Mouse (Mus musculus) hematopoietic stem cell, adult 5-6 weeks (primary cell): ENCODE data around the gene Fbxo45. TPM values are rescaled to one million over a fixed set of nuclear protein-coding genes. Genes with fewer than 3 reads are reported as not detected.

Source experiments
- ATAC-seq, 2 experiments: fragments of 125-278 bp in 1 of 2; replicated peaks in 1 of 2; 2 replicates each; pipeline ENCODE4 v1.8.0; 2016 to 2017; ENCODE audit warnings: inconsistent platforms in 2 of 2, mild to moderate bottlenecking in 2 of 2, moderate number of reproducible peaks in 2 of 2, low read depth in 1 of 2, moderate TSS enrichment in 1 of 2; ENCODE audit not compliant: low FRiP score in 2 of 2, poor library complexity in 2 of 2, severe bottlenecking in 2 of 2, insufficient read depth in 1 of 2, low TSS enrichment in 1 of 2
- total RNA-seq: library from RNA; stranded (forward); fragments of 172-1452, 232-1000 nt; gene quantifications from 2 replicates; pipeline ENCODE4 v1.2.3, GENCODE M21; 2017

The Fbxo45 gene
- total RNA-seq, 1 experiment from 2014 or later, result 32.0 TPM

DNA sequence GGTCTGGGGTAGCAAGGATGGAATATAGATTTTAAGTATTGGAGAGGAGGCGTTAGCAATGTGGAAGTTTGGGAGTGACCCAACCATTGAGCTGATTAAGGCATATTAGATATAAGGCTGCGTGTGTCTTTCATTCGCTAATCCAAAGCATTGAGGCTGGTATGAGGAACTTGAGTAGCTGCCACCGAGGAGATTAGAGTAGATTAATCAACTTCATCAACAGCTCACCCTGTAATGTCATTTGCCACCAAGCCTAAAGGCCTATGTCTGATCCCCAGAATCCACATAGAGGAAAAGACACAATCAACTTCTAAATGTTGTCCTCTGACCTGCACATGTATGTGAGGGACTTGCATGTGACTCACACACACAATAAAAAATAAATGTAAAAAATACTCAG is 25.2 kb downstream of the Fbxo45 start:
- ATAC-seq, result no peak

DNA sequence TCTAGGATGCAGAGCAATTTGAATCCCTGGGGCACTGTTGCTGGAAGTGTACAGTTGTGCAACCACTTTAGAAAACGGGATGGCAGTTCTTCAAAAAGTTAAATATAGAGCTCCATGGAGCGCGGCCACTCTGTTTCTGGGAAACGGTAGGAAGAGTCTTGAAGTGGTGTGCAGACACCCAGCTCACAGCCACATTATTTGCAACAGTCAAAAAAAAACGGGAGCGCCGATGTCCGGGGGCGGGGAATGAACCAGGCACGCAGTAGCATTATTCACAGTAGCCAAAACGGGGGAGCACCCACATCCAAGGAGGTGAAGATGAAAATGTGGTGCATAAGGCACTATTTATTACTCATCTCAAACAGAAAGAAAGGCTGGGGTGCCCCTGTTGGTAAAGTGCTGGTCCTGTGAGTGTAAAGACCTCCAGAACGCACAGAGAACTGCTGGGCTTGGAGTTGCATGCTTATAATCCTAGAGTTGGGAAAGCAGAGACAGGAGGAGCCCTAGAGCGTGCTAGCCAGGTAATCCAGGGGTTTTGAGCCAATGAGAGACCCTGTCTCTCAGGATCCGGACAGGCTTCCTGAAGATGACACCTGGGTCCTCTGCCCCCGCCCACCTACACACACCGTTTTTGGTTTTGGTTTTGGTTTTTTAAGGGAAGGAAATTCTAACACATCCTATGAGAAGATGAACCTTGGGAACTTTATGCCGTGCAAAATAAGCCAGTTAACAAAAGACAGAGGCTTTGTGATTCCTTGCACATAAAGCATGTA is 32.0 kb downstream of the Fbxo45 start:
- ATAC-seq, result no peak

DNA sequence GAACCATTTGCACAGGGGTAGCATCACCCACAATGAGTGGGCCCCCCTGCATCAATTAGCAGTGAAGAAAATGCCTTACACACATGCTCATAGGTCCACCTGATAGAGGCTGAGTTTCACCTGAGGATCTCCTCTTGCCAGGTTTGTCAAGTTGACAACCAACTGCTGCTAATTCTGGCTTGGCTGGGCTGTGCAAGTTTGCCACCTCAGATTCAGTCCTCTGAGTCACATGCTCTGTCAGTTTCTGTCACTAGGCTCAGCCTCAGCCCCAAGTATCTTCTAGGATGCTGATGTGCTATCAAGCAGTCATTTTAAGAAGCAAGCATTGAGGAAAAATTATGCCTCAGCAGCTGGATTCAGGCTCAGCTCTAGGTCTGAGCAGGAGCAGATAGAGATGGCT is 32.8 kb downstream of the Fbxo45 start:
- no peak for ATAC-seq

DNA sequence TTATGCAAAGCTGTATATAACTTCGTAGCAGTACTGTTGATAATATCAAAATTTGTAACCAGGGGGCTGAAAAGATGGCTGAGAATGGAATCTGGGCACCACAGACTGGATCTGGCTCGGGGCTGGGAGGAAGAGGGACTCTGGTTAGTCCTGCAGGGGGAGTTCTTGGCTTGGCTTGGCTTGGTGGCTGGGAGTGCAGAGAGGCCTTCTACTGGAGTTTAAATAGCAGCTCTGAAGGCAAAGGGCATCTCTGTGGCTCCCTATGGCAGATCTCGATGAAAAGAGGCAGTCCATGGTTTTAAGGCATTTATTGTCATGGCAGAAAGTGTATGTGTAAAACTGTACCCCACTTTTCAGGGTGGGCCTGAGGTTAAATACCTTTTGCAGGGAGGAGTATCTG is 42.1 kb downstream of the Fbxo45 start:
- no peak for ATAC-seq

DNA sequence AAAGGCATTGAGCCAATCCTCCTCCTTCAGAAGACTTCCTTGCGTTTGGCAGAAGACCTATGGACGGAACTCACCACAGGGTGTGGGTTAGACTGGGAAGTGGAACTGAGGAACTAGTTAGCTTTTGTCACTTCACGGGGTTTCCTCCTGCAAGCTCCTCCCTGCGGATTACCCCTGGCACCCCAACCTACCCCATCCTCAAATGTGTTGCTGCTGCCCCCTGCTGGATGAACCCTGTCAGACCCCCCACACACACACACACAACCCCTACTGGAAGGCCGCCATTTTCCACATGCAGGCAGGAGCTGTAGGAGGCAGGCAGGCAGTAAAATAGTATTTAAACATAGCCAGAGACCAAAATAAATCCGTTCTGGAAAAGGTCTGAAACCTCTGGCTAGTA is 44.3 kb downstream of the Fbxo45 start:
- ATAC-seq, result peak; percentile 91 to 97

DNA sequence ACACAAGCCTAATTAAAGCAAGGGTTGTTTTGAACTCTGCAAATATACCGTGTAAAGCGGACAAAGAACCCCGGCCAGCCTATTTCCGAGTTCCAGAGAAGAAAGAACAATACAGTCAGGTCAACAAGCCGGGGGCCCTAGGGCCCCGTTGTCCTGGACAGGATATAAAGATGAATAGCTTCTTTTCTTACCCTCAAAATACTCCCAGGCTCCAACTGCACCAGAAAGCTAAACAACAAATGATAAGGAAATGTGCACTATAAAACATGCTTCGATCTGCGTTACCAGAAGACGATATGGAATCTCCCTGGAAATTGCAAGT is 46.0 kb downstream of the Fbxo45 start:
- ATAC-seq, result no peak

DNA sequence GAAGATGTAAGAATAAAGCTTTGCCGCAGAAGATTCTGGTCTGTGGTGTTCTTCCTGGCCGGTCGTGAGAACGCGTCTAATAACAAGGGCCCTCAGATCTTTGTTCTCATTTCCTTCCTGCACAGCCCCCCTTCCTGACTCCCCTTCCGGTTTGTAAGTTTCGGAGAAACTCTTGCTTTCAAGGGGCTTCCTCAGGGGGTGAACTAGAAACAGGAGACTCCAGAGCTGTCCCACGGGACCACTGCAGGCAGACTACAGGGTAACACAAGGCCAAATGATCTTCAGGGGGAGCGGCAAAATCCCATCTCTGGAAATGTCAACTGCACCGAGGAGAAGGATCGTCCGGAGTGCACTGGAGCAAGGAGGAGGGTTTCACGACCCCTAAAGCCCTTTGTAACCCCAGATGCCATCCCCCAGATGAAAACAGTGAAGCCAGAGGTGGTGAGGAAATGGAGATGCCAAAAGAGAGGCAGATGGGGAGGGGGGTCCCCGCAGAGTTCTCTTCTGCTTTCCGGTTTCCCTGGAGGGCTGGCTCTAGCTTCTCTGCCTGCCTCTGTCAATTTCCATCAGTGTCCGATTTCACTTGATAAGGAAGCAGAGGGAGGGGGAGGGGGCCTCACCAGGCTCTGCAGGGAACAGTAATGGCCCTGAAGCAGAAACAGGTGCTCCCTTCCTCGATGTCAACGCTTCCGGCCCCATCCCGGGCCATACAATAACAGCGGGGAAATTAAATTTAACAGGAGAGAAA is 46.5 kb downstream of the Fbxo45 start:
- no peak; a peak in 1 of 4 replicates for ATAC-seq

DNA sequence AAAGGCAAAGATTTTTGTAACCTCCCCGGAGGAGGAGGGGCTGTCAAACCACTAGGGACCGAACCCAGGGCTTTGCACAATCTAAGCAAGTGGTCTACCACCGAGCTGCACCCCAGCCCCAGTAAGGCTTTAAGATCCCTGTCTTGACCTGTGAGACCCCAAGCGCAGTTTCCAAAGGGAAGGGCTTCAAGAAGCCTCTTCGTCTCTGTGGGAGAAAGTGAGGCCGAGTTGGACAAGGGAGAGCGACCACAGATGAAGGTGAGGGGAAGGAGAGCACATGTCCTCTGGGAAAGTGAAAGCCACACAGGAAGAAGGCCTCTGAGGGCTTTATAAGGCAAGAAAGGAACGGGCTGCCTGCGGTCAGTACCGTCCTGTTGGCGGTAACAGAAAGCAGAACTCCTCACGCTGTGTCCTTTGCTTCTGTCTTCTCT is 56.9 kb downstream of the Fbxo45 start:
- peak; percentile 94 to 96 for ATAC-seq

DNA sequence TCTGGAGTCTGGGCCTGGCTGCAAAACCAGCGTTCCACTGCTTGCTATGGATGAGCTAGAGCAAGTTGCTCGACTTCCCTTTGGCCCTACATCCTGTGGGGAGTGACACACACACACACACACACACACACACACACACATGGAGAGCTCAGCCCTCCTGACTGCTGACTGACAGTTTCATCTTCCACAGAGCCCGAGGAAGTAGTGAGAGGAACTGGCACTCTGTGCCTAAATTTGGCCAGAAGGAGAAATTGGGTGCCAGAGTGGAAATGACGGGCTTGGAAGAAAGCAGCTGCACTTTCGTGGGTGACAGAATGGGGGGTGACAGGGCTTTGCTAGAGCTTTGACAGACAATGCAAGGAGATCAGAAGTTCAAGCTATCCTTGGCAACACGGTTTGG is 57.8 kb downstream of the Fbxo45 start:
- ATAC-seq, result peak; percentile 13 to 56; a peak in 3 of 4 replicates

DNA sequence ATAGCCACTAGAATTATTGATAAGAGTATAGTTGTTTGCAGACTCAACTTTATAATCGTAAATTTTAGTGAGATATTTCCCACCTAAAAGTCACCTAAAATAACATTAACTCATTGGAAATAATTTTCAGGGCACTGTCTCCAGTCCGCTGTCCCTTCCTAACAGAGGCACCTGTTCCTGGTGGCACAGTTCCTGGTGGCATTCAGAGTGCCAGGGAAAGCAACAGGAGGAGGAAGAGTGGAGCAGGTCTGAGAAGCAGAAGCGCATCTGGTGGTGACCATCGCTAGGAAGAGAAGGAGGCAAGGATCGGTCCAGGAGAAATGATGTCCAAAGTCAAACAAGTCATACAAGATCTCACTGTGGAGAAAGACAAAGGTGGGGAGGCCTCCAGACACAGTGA is 60.9 kb downstream of the Fbxo45 start:
- ATAC-seq, result no peak

Other genes starting within 250 kb of the Fbxo45 start
- 15.0 and 16.7 TPM in 2 replicates for gene Senp5, start 243.9 kb downstream of the Fbxo45 start, total RNA-seq
- gene Pak2, start 167.8 kb downstream of the Fbxo45 start, total RNA-seq, result 69.2 and 72.4 TPM in 2 replicates
- gene Pigx, start 147.4 kb downstream of the Fbxo45 start, total RNA-seq, result 60.6 and 94.2 TPM in 2 replicates
- 46.1 and 72.0 TPM in 2 replicates for gene Cep19, start 147.4 kb downstream of the Fbxo45 start, total RNA-seq
- 78.9 and 112 TPM in 2 replicates for gene Nrros, start 81.6 kb downstream of the Fbxo45 start, total RNA-seq
- gene Bex6, start 67.3 kb downstream of the Fbxo45 start, total RNA-seq, result 54.4 and 58.5 TPM in 2 replicates
- gene Wdr53, start 69 bp upstream of the Fbxo45 start, total RNA-seq, result 14.0 and 22.6 TPM in 2 replicates
- gene Smco1, start 24.3 kb upstream of the Fbxo45 start, total RNA-seq, result not detected in 2 replicates
- gene Rnf168, start 30.3 kb upstream of the Fbxo45 start, total RNA-seq, result 67.5 and 71.4 TPM in 2 replicates
- gene Ubxn7, start 85.1 kb upstream of the Fbxo45 start, total RNA-seq, result 43.5 and 51.3 TPM in 2 replicates
- gene Tm4sf19, start 153.3 kb upstream of the Fbxo45 start, total RNA-seq, result not detected in 2 replicates
- gene Tctex1d2, start 172.5 kb upstream of the Fbxo45 start, total RNA-seq, result 54.3 and 62.3 TPM in 2 replicates
- 68.6 and 75.3 TPM in 2 replicates for gene Pcyt1a, start 183.8 kb upstream of the Fbxo45 start, total RNA-seq
- gene Slc51a, start 240.7 kb upstream of the Fbxo45 start, total RNA-seq, result 0.25 TPM in 1 of 2 replicates, not detected in the other
- not detected in 2 replicates for gene Zdhhc19, start 249.1 kb upstream of the Fbxo45 start, total RNA-seq